Mouse (Mus musculus) hindbrain, embryonic 14.5 days (tissue): Measurements from ENCODE around the gene Wwox. TPM values are rescaled to one million over a fixed set of nuclear protein-coding genes. Genes with fewer than 3 reads are reported as not detected.
A peak's percentile ranks its signal among the peaks of the same experiment; 100 is the strongest.

Experiments used
- ATAC-seq: fragments of 200-750 bp; cut with Nextera tagmentation; 2 replicates; pipeline ENCODE4 v1.8.0; 2017; ENCODE audit warnings: moderate number of reproducible peaks, mild to moderate bottlenecking, moderate TSS enrichment, moderate library complexity; ENCODE audit not compliant: low FRiP score
- DNase-seq: peaks from one replicate; pipeline ENCODE4 v3.0.0-alpha.2; 2015; ENCODE audit warnings: low spot score
- H3K27ac ChIP-seq: fragments of 300-500 bp; sonication (generic); 2 replicates; pipeline ENCODE4 v1.5.1; 2014; ENCODE audit warnings: mild to moderate bottlenecking, moderate library complexity
- H3K27me3 ChIP-seq: fragments of 300-500 bp; sonication (generic); 2 replicates; pipeline ENCODE4 v1.6.1; 2014; ENCODE audit warnings: mild to moderate bottlenecking, low read length, mixed read lengths; ENCODE audit not compliant: control insufficient read depth, insufficient read depth
- H3K36me3 ChIP-seq: fragments of 300-500 bp; sonication (generic); replicated peaks from 2 replicates; pipeline ENCODE4 v1.6.1; 2014; ENCODE audit not compliant: control insufficient read depth, insufficient read depth
- H3K4me1 ChIP-seq: fragments of 300-500 bp; sonication (generic); replicated peaks from 2 replicates; pipeline ENCODE4 v1.6.1; 2014; ENCODE audit warnings: antibody characterized with exemption, low read length, mixed read lengths; ENCODE audit not compliant: control insufficient read depth, insufficient read depth
- H3K4me2 ChIP-seq: fragments of 300-500 bp; sonication (generic); replicated peaks from 2 replicates; pipeline ENCODE4 v1.6.1; 2014; ENCODE audit warnings: mild to moderate bottlenecking, moderate library complexity
- H3K4me3 ChIP-seq: fragments of 300-500 bp; sonication (generic); replicated peaks from 2 replicates; pipeline ENCODE4 v1.5.1; 2014; ENCODE audit warnings: mild to moderate bottlenecking, low read length
- H3K9ac ChIP-seq: fragments of 300-500 bp; sonication (generic); 2 replicates; pipeline ENCODE4 v1.6.1; 2014
- H3K9me3 ChIP-seq: fragments of 300-500 bp; sonication (generic); 2 replicates; pipeline ENCODE4 v1.6.1; 2016; ENCODE audit warnings: low read length; ENCODE audit not compliant: control insufficient read depth
- WGBS: fragments of 180-500 bp; shearing (Covaris S2); extraction: QIAGEN DNeasy Blood & Tissue Kit; methylation state at CpG from one replicate; pipeline ENCODE4 v1.1.7; 2014; 5-methylcytosine and 5-hydroxymethylcytosine counted together
- polyA plus RNA-seq: library from polyadenylated mRNA; unstranded; fragments of >200 nt; fragmentation: Nextera tagmentation; extraction: Ambion mirVana; gene quantifications from 2 replicates; pipeline ENCODE4 v1.2.1, GENCODE M21; 2014

Gene Wwox
- polyA plus RNA-seq, 1 experiment from 2014 or later: 12.7 TPM

GRCm38 (mm10) chr8:115226781-115227583 lies 787.5 kb downstream of the Wwox start:
- H3K27ac ChIP-seq: no peak overlapping the region
- no peaks in the 10 kb centered on the region for H3K36me3 ChIP-seq
- H3K27me3 ChIP-seq: no peaks in the 10 kb centered on the region
- no peaks in the 10 kb centered on the region for H3K4me1 ChIP-seq
- no peak overlapping the region for H3K9ac ChIP-seq
- DNase-seq: no peak
- no peak overlapping the region for H3K4me2 ChIP-seq
- H3K9me3 ChIP-seq: no peaks in the 10 kb centered on the region
- 68% methylated on average over 20 of the region's 20 CpGs for WGBS
- ATAC-seq: no peak
- H3K4me3 ChIP-seq: no peak overlapping the region

GRCm38 (mm10) chr8:115228903-115229302 lies 789.4 kb downstream of the Wwox start:
- H3K27ac ChIP-seq: no peak overlapping the region
- no peaks in the 10 kb centered on the region for H3K9me3 ChIP-seq
- DNase-seq (no peak), ATAC-seq (no peak)
- H3K36me3 ChIP-seq: no peaks in the 10 kb centered on the region
- WGBS: 78% methylated on average over 11 of the region's 11 CpGs
- H3K4me2 ChIP-seq: no peak overlapping the region
- no peaks in the 10 kb centered on the region for H3K27me3 ChIP-seq
- no peak overlapping the region for H3K4me3 ChIP-seq
- no peaks in the 10 kb centered on the region for H3K4me1 ChIP-seq
- no peak overlapping the region for H3K9ac ChIP-seq

- WGBS: 85% methylated on average over 6 of the region's 6 CpGs
- no peak for DNase-seq
- no peak overlapping the region for H3K4me3 ChIP-seq
- no peaks in the 10 kb centered on the region for H3K27me3 ChIP-seq
- H3K36me3 ChIP-seq: no peaks in the 10 kb centered on the region
- H3K9me3 ChIP-seq: no peaks in the 10 kb centered on the region
- H3K27ac ChIP-seq: no peak overlapping the region
- no peak overlapping the region for H3K4me2 ChIP-seq
- H3K9ac ChIP-seq: no peak overlapping the region
- no peak for ATAC-seq
- peaks cover 9% of the 10 kb centered on the region; the same call in 1 of the 2 replicates for H3K4me1 ChIP-seq
These were observed 794.6 kb downstream of the Wwox start for GRCm38 (mm10) chr8:115234068-115234467.

GRCm38 (mm10) chr8:115237596-115237995 lies 798.1 kb downstream of the Wwox start:
- Histone ChIP-seq H3K9ac (no peak overlapping the region), H3K4me1 (peaks cover 9% of the 10 kb centered on the region; the same call in 1 of the 2 replicates), H3K36me3 (no peaks in the 10 kb centered on the region), H3K4me3 (no peak overlapping the region), H3K27ac (no peak overlapping the region), H3K9me3 (no peaks in the 10 kb centered on the region), H3K4me2 (no peak overlapping the region), H3K27me3 (no peaks in the 10 kb centered on the region)
- 17% methylated on average over 9 of the region's 9 CpGs for WGBS
- DNase-seq: no peak
- ATAC-seq: no peak

GRCm38 (mm10) chr8:115243465-115244027 lies 804.1 kb downstream of the Wwox start:
- WGBS: 26% methylated on average over 9 of the region's 9 CpGs
- Histone ChIP-seq H3K36me3 (no peaks in the 10 kb centered on the region), H3K9ac (no peak overlapping the region), H3K9me3 (no peaks in the 10 kb centered on the region), H3K4me1 (0 out of 2 replicates have a peak, but pooled peaks cover 6% of the 10 kb centered on the region), H3K4me2 (no peak overlapping the region), H3K4me3 (no peak overlapping the region), H3K27me3 (peaks cover 17% of the 10 kb centered on the region; the same call in 1 of the 2 replicates), H3K27ac (no peak overlapping the region)
- no peak for ATAC-seq
- DNase-seq: peak; percentile 46

GRCm38 (mm10) chr8:115249688-115250366 lies 810.4 kb downstream of the Wwox start:
- WGBS: 37% methylated on average over 22 of the region's 22 CpGs
- no peak for ATAC-seq
- H3K4me3 ChIP-seq: no peak overlapping the region
- H3K9me3 ChIP-seq: no peaks in the 10 kb centered on the region
- no peak overlapping the region for H3K9ac ChIP-seq
- peak overlapping the region; percentile 21 for H3K4me2 ChIP-seq
- H3K4me1 ChIP-seq: peaks cover 10% of the 10 kb centered on the region
- no peak overlapping the region for H3K27ac ChIP-seq
- H3K27me3 ChIP-seq: peaks cover 17% of the 10 kb centered on the region; the same call in 1 of the 2 replicates
- no peaks in the 10 kb centered on the region for H3K36me3 ChIP-seq
- DNase-seq: no peak

- Histone ChIP-seq H3K4me2 (no peak overlapping the region), H3K9ac (no peak overlapping the region), H3K27me3 (no peaks in the 10 kb centered on the region), H3K9me3 (no peaks in the 10 kb centered on the region), H3K36me3 (no peaks in the 10 kb centered on the region), H3K4me1 (0 out of 2 replicates have a peak, but pooled peaks cover 6% of the 10 kb centered on the region), H3K27ac (no peak overlapping the region), H3K4me3 (no peak overlapping the region)
- WGBS: 79% methylated on average over 13 of the region's 13 CpGs
- no peak for DNase-seq
- ATAC-seq: no peak
These were observed 816.1 kb downstream of the Wwox start for GRCm38 (mm10) chr8:115255550-115255949.

- Histone ChIP-seq H3K4me3 (no peak overlapping the region), H3K27ac (no peak overlapping the region), H3K4me1 (0 out of 2 replicates have a peak, but pooled peaks cover 6% of the 10 kb centered on the region), H3K36me3 (no peaks in the 10 kb centered on the region), H3K9me3 (no peaks in the 10 kb centered on the region), H3K4me2 (no peak overlapping the region), H3K9ac (no peak overlapping the region), H3K27me3 (no peaks in the 10 kb centered on the region)
- WGBS: 82% methylated on average over 17 of the region's 17 CpGs
- ATAC-seq (no peak), DNase-seq (no peak)
These were observed 818.0 kb downstream of the Wwox start for GRCm38 (mm10) chr8:115257417-115257816.

GRCm38 (mm10) chr8:115259806-115260205 lies 820.4 kb downstream of the Wwox start:
- H3K27ac ChIP-seq: no peak overlapping the region
- ATAC-seq: no peak

More at GRCm38 (mm10) chr8:115259806-115260205, 820.4 kb downstream of the Wwox start:
- no peaks in the 10 kb centered on the region for H3K27me3 ChIP-seq
- DNase-seq: no peak
- H3K9me3 ChIP-seq: no peaks in the 10 kb centered on the region
- H3K36me3 ChIP-seq: no peaks in the 10 kb centered on the region
- no peak overlapping the region for H3K9ac ChIP-seq
- H3K4me1 ChIP-seq: 0 out of 2 replicates have a peak, but pooled peaks cover 6% of the 10 kb centered on the region
- 47% methylated on average over 12 of the region's 12 CpGs for WGBS
- H3K4me3 ChIP-seq: no peak overlapping the region
- no peak overlapping the region for H3K4me2 ChIP-seq
